Mouse (Mus musculus): ENCODE measurements around the gene Polm. TPM values are rescaled to one million over a fixed set of nuclear protein-coding genes. Genes with fewer than 3 reads are reported as not detected.

Polm gene
- total and polyA plus RNA-seq, 2 experiments: 2.7 to 13.3 TPM

DNA sequence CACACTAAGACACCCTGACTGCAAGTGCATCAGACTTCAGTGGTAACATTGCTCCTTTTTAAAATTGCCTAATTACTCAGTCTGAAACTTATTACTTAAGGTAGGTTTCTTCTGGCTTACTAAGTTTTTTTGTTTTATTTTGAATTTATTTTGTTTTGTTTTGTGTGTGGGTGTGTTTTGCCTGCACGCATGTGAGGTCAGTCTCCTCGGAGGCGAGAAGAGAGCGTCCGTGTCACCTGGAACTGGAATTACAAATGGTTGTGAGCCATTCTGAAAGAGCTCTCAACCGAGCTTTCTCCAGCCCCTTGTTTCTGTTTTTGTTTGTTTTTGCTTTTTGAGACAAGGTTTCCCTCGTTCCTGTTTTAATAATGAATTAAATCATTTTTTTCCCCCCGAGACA lies 40.8 kb upstream of the Polm start:
- TF ChIP-seq POLR2A (IDR thresholded peaks at IDR 0.05; ENCODE audit: extremely low read depth, insufficient read depth, low read length) (no peak), CTCF (IDR thresholded peaks at IDR 0.05; ENCODE audit: low read depth, low read length) (no peak)
- H3K27me3 ChIP-seq (ENCODE audit: control insufficient read depth, insufficient read depth, low read length): no peaks in the 10 kb centered on the region
- no peak overlapping the region for H3K9ac ChIP-seq (ENCODE audit: low read depth, low read length)
- peaks cover 2% of the 10 kb centered on the region; the same call in 1 of the 2 replicates for H3K4me1 ChIP-seq (ENCODE audit: control insufficient read depth, insufficient read depth, low read length)
- 21% methylated on average over 8 of the region's 8 CpGs for WGBS
- H3K27ac ChIP-seq (replicated peaks; ENCODE audit: insufficient read depth, low read depth, low read length): peak overlapping the region; percentile 48; the same call in 1 of the 2 replicates
- no peaks in the 10 kb centered on the region for H3K79me2 ChIP-seq (ENCODE audit: control insufficient read depth, insufficient read depth, low read length)
- no peaks in the 10 kb centered on the region for H3K36me3 ChIP-seq (ENCODE audit: control insufficient read depth, insufficient read depth, low read length)
- no peak overlapping the region for H3K4me3 ChIP-seq (ENCODE audit: insufficient read depth, low read depth, low read length)
- no peak for DNase-seq (ENCODE audit: extremely low read depth, low read depth, low spot score)

- no peaks in the 10 kb centered on the region for H3K36me3 ChIP-seq (ENCODE audit: control insufficient read depth, insufficient read depth, low read length)
- H3K9ac ChIP-seq (ENCODE audit: low read depth, low read length): peak within 1 kb of the TSS; percentile 68
- no peaks in the 10 kb centered on the region for H3K79me2 ChIP-seq (ENCODE audit: control insufficient read depth, insufficient read depth, low read length)
- peak; percentile 72 for TF ChIP-seq POLR2A (IDR thresholded peaks at IDR 0.05; ENCODE audit: extremely low read depth, insufficient read depth, low read length)
- no peak for TF ChIP-seq CTCF (IDR thresholded peaks at IDR 0.05; ENCODE audit: low read depth, low read length)
- under 1% methylated on average over 52 of the region's 52 CpGs for WGBS
- peak within 1 kb of the TSS; percentile 60 for H3K27ac ChIP-seq (replicated peaks; ENCODE audit: insufficient read depth, low read depth, low read length)
- no peaks in the 10 kb centered on the region for H3K27me3 ChIP-seq (ENCODE audit: control insufficient read depth, insufficient read depth, low read length)
- peak; percentile 91 for DNase-seq (ENCODE audit: extremely low read depth, low read depth, low spot score)
- H3K4me1 ChIP-seq (ENCODE audit: control insufficient read depth, insufficient read depth, low read length): peaks cover 2% of the 10 kb centered on the region; the same call in 1 of the 2 replicates
- peak within 1 kb of the TSS; percentile 69 for H3K4me3 ChIP-seq (ENCODE audit: insufficient read depth, low read depth, low read length)
Observed at GRCm38 (mm10) chr11:5877921-5878526, 40.2 kb upstream of the Polm start, which contains the start of gene Pold2. Pold2 (minus strand) TSS chr11:5878292.

GRCm38 (mm10) chr11:5877421-5877820 lies 39.6 kb upstream of the Polm start:
- Histone ChIP-seq H3K27me3 (ENCODE audit: control insufficient read depth, insufficient read depth, low read length) (no peaks in the 10 kb centered on the region), H3K9ac (ENCODE audit: low read depth, low read length) (0 out of 2 replicates have a peak overlapping the region, but pooled peaks have one; percentile 53), H3K36me3 (ENCODE audit: control insufficient read depth, insufficient read depth, low read length) (0 out of 2 replicates have a peak, but pooled peaks cover 2% of the 10 kb centered on the region), H3K79me2 (ENCODE audit: control insufficient read depth, insufficient read depth, low read length) (no peaks in the 10 kb centered on the region), H3K27ac (replicated peaks; ENCODE audit: insufficient read depth, low read depth, low read length) (no peak overlapping the region), H3K4me3 (ENCODE audit: insufficient read depth, low read depth, low read length) (peak overlapping the region; percentile 15; the same call in 1 of the 2 replicates), H3K4me1 (ENCODE audit: control insufficient read depth, insufficient read depth, low read length) (peaks cover 2% of the 10 kb centered on the region; the same call in 1 of the 2 replicates)
- TF ChIP-seq POLR2A (IDR thresholded peaks at IDR 0.05; ENCODE audit: extremely low read depth, insufficient read depth, low read length): no peak
- TF ChIP-seq CTCF (IDR thresholded peaks at IDR 0.05; ENCODE audit: low read depth, low read length): no peak
- DNase-seq (ENCODE audit: extremely low read depth, low read depth, low spot score): no peak
- whole genome bisulfite sequencing: 2% methylated on average over 5 of the region's 5 CpGs

DNA sequence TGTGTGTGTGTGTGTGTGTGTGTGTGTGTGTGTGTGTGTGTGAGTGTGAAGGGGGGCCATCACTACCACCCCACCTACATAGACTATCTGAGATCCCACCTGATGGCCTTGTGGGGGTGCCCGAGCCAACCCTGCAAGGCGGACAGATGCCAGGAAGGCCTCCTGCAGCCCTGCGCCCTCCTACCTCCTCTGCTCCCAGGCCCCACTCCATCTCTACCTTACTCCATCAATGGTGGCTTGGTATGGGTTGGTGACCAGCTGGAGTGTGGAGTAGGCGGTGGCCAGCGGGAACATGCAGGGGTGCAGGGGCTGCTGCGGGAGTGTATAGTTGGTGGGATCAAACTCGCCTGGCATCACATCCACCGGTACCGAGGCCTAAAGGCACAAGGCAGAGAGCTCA lies 35.4 kb upstream of the Polm start:
- WGBS: 98% methylated on average over 9 of the region's 9 CpGs
- Histone ChIP-seq H3K4me1 (ENCODE audit: control insufficient read depth, insufficient read depth, low read length) (peaks cover 2% of the 10 kb centered on the region; the same call in 1 of the 2 replicates), H3K79me2 (ENCODE audit: control insufficient read depth, insufficient read depth, low read length) (no peaks in the 10 kb centered on the region), H3K36me3 (ENCODE audit: control insufficient read depth, insufficient read depth, low read length) (0 out of 2 replicates have a peak, but pooled peaks cover 2% of the 10 kb centered on the region), H3K27ac (replicated peaks; ENCODE audit: insufficient read depth, low read depth, low read length) (no peak overlapping the region), H3K4me3 (ENCODE audit: insufficient read depth, low read depth, low read length) (no peak overlapping the region), H3K27me3 (ENCODE audit: control insufficient read depth, insufficient read depth, low read length) (no peaks in the 10 kb centered on the region), H3K9ac (ENCODE audit: low read depth, low read length) (no peak overlapping the region)
- TF ChIP-seq POLR2A (IDR thresholded peaks at IDR 0.05; ENCODE audit: extremely low read depth, insufficient read depth, low read length): no peak
- TF ChIP-seq CTCF (IDR thresholded peaks at IDR 0.05; ENCODE audit: low read depth, low read length): no peak
- no peak for DNase-seq (ENCODE audit: extremely low read depth, low read depth, low spot score)

DNA sequence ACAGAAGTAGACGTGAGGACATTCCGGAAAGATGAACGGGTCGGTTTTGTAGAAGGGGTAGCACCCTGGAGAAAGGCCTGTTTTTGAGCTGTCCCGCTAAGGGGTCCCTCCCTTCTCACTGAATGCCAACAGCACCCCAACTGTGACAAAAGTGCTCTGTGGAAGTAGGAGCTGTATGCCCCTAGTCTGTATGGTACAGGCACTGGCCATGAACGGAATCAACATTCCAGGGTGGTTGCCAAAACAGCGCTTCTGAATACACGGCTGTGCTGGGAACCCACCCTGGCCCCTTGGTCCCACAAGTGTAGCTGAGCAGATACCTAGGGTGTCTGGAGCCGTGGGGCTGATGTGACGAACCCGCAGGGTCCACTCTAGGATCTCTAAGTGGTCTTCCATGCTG lies 34.9 kb upstream of the Polm start:
- no peak overlapping the region for H3K4me3 ChIP-seq (ENCODE audit: insufficient read depth, low read depth, low read length)
- 0 out of 2 replicates have a peak, but pooled peaks cover 2% of the 10 kb centered on the region for H3K36me3 ChIP-seq (ENCODE audit: control insufficient read depth, insufficient read depth, low read length)
- no peak for DNase-seq (ENCODE audit: extremely low read depth, low read depth, low spot score)
- H3K4me1 ChIP-seq (ENCODE audit: control insufficient read depth, insufficient read depth, low read length): peaks cover 2% of the 10 kb centered on the region; the same call in 1 of the 2 replicates
- WGBS: 96% methylated on average over 11 of the region's 11 CpGs
- H3K27ac ChIP-seq (replicated peaks; ENCODE audit: insufficient read depth, low read depth, low read length): no peak overlapping the region
- no peaks in the 10 kb centered on the region for H3K27me3 ChIP-seq (ENCODE audit: control insufficient read depth, insufficient read depth, low read length)
- no peak for TF ChIP-seq CTCF (IDR thresholded peaks at IDR 0.05; ENCODE audit: low read depth, low read length)
- no peak for TF ChIP-seq POLR2A (IDR thresholded peaks at IDR 0.05; ENCODE audit: extremely low read depth, insufficient read depth, low read length)
- H3K9ac ChIP-seq (ENCODE audit: low read depth, low read length): no peak overlapping the region
- H3K79me2 ChIP-seq (ENCODE audit: control insufficient read depth, insufficient read depth, low read length): no peaks in the 10 kb centered on the region

- WGBS: 92% methylated on average over 16 of the region's 16 CpGs
- Histone ChIP-seq H3K36me3 (ENCODE audit: control insufficient read depth, insufficient read depth, low read length) (0 out of 2 replicates have a peak, but pooled peaks cover 2% of the 10 kb centered on the region), H3K4me3 (ENCODE audit: insufficient read depth, low read depth, low read length) (no peak overlapping the region), H3K27ac (replicated peaks; ENCODE audit: insufficient read depth, low read depth, low read length) (no peak overlapping the region), H3K9ac (ENCODE audit: low read depth, low read length) (no peak overlapping the region), H3K79me2 (ENCODE audit: control insufficient read depth, insufficient read depth, low read length) (no peaks in the 10 kb centered on the region), H3K27me3 (ENCODE audit: control insufficient read depth, insufficient read depth, low read length) (no peaks in the 10 kb centered on the region), H3K4me1 (ENCODE audit: control insufficient read depth, insufficient read depth, low read length) (no peaks in the 10 kb centered on the region)
- no peak for DNase-seq (ENCODE audit: extremely low read depth, low read depth, low spot score)
- TF ChIP-seq POLR2A (IDR thresholded peaks at IDR 0.05; ENCODE audit: extremely low read depth, insufficient read depth, low read length): no peak
- no peak for TF ChIP-seq CTCF (IDR thresholded peaks at IDR 0.05; ENCODE audit: low read depth, low read length)
Observed at GRCm38 (mm10) chr11:5870069-5870468, 32.3 kb upstream of the Polm start.

Measured in liver, adult 2 months (tissue).